Mouse (Mus musculus) embryonic facial prominence, embryonic 12.5 days (tissue): ENCODE results near the gene Olfr1130. TPM values are rescaled to one million over a fixed set of nuclear protein-coding genes. Genes with fewer than 3 reads are reported as not detected.
"Not testable (repeated sequence)": the region's sequence is repeated elsewhere in the genome, so short reads cannot be mapped to it uniquely, and the experiment has no call there.

Experiments
- ATAC-seq: fragments of 200-750 bp; cut with Nextera tagmentation; 2 replicates; pipeline ENCODE4 v1.8.0; 2017; ENCODE audit not compliant: insufficient number of reproducible peaks, insufficient read depth, low FRiP score, low TSS enrichment
- H3K27ac ChIP-seq: fragments of 300-500 bp; sonication (generic); 2 replicates; pipeline ENCODE4 v1.5.1; 2016; ENCODE audit warnings: mild to moderate bottlenecking
- H3K27me3 ChIP-seq: fragments of 300-500 bp; sonication (generic); 2 replicates; pipeline ENCODE4 v1.6.1; 2016; ENCODE audit warnings: mild to moderate bottlenecking, moderate library complexity
- H3K36me3 ChIP-seq: fragments of 300-500 bp; sonication (generic); 2 replicates; pipeline ENCODE4 v1.6.1; 2016; ENCODE audit warnings: mild to moderate bottlenecking
- H3K4me1 ChIP-seq: fragments of 300-500 bp; sonication (generic); 2 replicates; pipeline ENCODE4 v1.6.1; 2016
- H3K4me2 ChIP-seq: fragments of 300-500 bp; sonication (generic); replicated peaks from 2 replicates; pipeline ENCODE4 v1.6.1; 2016; ENCODE audit warnings: mild to moderate bottlenecking, moderate library complexity
- H3K4me3 ChIP-seq: fragments of 300-500 bp; sonication (generic); 2 replicates; pipeline ENCODE4 v1.5.1; 2016; ENCODE audit warnings: mild to moderate bottlenecking
- H3K9ac ChIP-seq: fragments of 300-500 bp; sonication (generic); 2 replicates; pipeline ENCODE4 v1.6.1; 2016; ENCODE audit warnings: mild to moderate bottlenecking, moderate library complexity
- H3K9me3 ChIP-seq: fragments of 300-500 bp; sonication (generic); 2 replicates; pipeline ENCODE4 v1.6.1; 2016; ENCODE audit warnings: mild to moderate bottlenecking, moderate library complexity
- WGBS: fragments of 180-500 bp; shearing (Covaris S2); methylation state at CpG from one replicate; pipeline ENCODE4 v1.1.7; 2016; 5-methylcytosine and 5-hydroxymethylcytosine counted together
- polyA plus RNA-seq: library from polyadenylated mRNA; unstranded; fragments of >200 nt; fragmentation: Nextera tagmentation; extraction: Ambion mirVana; gene quantifications from 2 replicates; pipeline ENCODE4 v1.2.1, GENCODE M21; 2016

Olfr1130 gene
- not detected in 2 replicates for polyA plus RNA-seq

- not testable (repeated sequence) for H3K4me3 ChIP-seq, ATAC-seq, H3K4me2 ChIP-seq, H3K27ac ChIP-seq, H3K4me1 ChIP-seq, H3K9ac ChIP-seq, H3K36me3 ChIP-seq, H3K9me3 ChIP-seq, H3K27me3 ChIP-seq
Observed at GRCm38 (mm10) chr2:87605912-87606311, at the start of gene Olfr1130. Olfr1130 (plus strand) TSS chr2:87606212.

- H3K27me3 ChIP-seq = not testable (repeated sequence)
Observed at GRCm38 (mm10) chr2:87573602-87574001, 32.4 kb upstream of the Olfr1130 start, which contains the start of gene Olfr1129. Olfr1129 (plus strand) TSS chr2:87573902.

GRCm38 (mm10) chr2:87626804-87627203 lies 20.8 kb downstream of the Olfr1130 start, which contains the start of gene Olfr1131:
Olfr1131 (plus strand) TSS chr2:87627104.
- H3K9me3 ChIP-seq = no peaks in the 10 kb centered on the region
- no peak for ATAC-seq
- no peak within 1 kb of the TSS for H3K27ac ChIP-seq
- WGBS = 77% methylated on average over 3 of the region's 3 CpGs
- no peaks in the 10 kb centered on the region for H3K4me1 ChIP-seq
- H3K4me2 ChIP-seq = no peak within 1 kb of the TSS
- no peak within 1 kb of the TSS for H3K4me3 ChIP-seq
- no peaks in the 10 kb centered on the region for H3K27me3 ChIP-seq
- no peaks in the 10 kb centered on the region for H3K36me3 ChIP-seq
- H3K9ac ChIP-seq = no peak within 1 kb of the TSS

More at GRCm38 (mm10) chr2:87573602-87574001, 32.4 kb upstream of the Olfr1130 start, which contains the start of gene Olfr1129:
- H3K4me2 ChIP-seq, H3K4me1 ChIP-seq, H3K4me3 ChIP-seq, H3K9me3 ChIP-seq, H3K36me3 ChIP-seq, H3K9ac ChIP-seq, ATAC-seq, H3K27ac ChIP-seq: not testable (repeated sequence)
- 83% methylated on average over 1 of the region's 1 CpGs for WGBS

DNA sequence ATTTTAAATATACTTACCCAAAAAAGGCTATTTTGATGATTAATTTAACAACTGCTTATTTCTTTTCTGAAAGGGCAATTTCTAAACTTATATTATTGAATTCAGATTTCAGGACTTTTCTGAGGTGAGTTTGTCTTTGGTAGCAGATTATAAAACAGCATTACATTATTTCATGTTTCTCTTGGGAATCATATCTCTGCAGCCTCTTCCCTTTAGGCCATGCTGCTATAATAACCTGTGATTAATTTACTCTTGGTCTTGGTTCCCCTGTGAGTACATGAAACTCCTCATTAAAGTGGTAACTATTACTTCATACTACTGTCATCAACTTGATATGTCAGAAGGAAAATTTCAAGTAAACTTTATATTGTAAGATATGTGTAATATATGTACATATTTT lies 31.4 kb downstream of the Olfr1130 start, which contains the start of gene Olfr1132:
TSS of gene Olfr1132 (minus strand) at position 101 of the 400 bp plus-strand sequence.
- no peaks in the 10 kb centered on the region for H3K4me1 ChIP-seq
- H3K36me3 ChIP-seq = no peaks in the 10 kb centered on the region
- no peak within 1 kb of the TSS for H3K9ac ChIP-seq
- H3K27me3 ChIP-seq = no peaks in the 10 kb centered on the region
- ATAC-seq = no peak
- H3K27ac ChIP-seq = no peak within 1 kb of the TSS
- no peaks in the 10 kb centered on the region for H3K9me3 ChIP-seq
- H3K4me2 ChIP-seq = no peak within 1 kb of the TSS
- no peak within 1 kb of the TSS for H3K4me3 ChIP-seq

DNA sequence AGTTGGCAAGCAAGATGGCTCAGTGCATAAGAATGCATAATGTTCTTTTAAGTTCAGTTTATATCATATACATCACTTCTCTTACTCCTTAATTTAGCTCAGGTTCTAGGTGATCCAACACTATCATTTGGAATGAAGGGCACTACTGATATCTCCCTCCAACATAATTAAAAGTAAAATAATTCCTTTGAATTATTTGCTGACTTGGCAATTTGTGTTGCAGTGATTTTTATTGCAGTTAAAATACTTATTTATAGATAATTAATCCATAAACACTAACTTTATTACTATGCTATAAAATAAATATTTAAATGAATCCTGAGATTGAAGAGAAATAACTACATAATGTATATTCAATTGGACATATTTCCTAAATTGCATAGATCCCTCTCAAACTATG lies 36.4 kb downstream of the Olfr1130 start:
- H3K9me3 ChIP-seq = no peaks in the 10 kb centered on the region

GRCm38 (mm10) chr2:87647274-87647673 lies 41.3 kb downstream of the Olfr1130 start, which contains the start of gene Olfr1133:
Olfr1133 (minus strand) TSS chr2:87647374.
- ATAC-seq = no peak
- no peaks in the 10 kb centered on the region for H3K4me1 ChIP-seq

More for the DNA sequence above, 36.4 kb downstream of the Olfr1130 start:
- H3K27me3 ChIP-seq = no peaks in the 10 kb centered on the region
- no peak for ATAC-seq
- H3K36me3 ChIP-seq = no peaks in the 10 kb centered on the region
- H3K4me2 ChIP-seq = no peak overlapping the region
- H3K27ac ChIP-seq = no peak overlapping the region
- H3K9ac ChIP-seq = no peak overlapping the region
- H3K4me3 ChIP-seq = no peak overlapping the region
- no peaks in the 10 kb centered on the region for H3K4me1 ChIP-seq

GRCm38 (mm10) chr2:87658360-87658759 lies 52.3 kb downstream of the Olfr1130 start, which contains the start of gene Olfr1134:
Olfr1134 (minus strand) TSS chr2:87658460.
- no peak for ATAC-seq
- WGBS = 81% methylated on average over 2 of the region's 2 CpGs

More at GRCm38 (mm10) chr2:87647274-87647673, 41.3 kb downstream of the Olfr1130 start, which contains the start of gene Olfr1133:
- Histone ChIP-seq H3K36me3 (no peaks in the 10 kb centered on the region), H3K9me3 (no peaks in the 10 kb centered on the region), H3K27me3 (no peaks in the 10 kb centered on the region), H3K4me2 (no peak within 1 kb of the TSS), H3K27ac (no peak within 1 kb of the TSS), H3K9ac (no peak within 1 kb of the TSS), H3K4me3 (no peak within 1 kb of the TSS)

More at GRCm38 (mm10) chr2:87658360-87658759, 52.3 kb downstream of the Olfr1130 start, which contains the start of gene Olfr1134:
- no peak within 1 kb of the TSS for H3K9ac ChIP-seq
- H3K27me3 ChIP-seq = no peaks in the 10 kb centered on the region
- H3K4me2 ChIP-seq = no peak within 1 kb of the TSS
- H3K27ac ChIP-seq = no peak within 1 kb of the TSS
- H3K36me3 ChIP-seq = no peaks in the 10 kb centered on the region
- no peak within 1 kb of the TSS for H3K4me3 ChIP-seq
- no peaks in the 10 kb centered on the region for H3K9me3 ChIP-seq
- H3K4me1 ChIP-seq = no peaks in the 10 kb centered on the region

Other genes starting within 250 kb of the Olfr1130 start
- gene Olfr1121, start 236.3 kb upstream of the Olfr1130 start, polyA plus RNA-seq = not detected in 2 replicates
- not detected in 2 replicates for gene Olfr1122, start 220.4 kb upstream of the Olfr1130 start, polyA plus RNA-seq
- gene Olfr1123, start 189.6 kb upstream of the Olfr1130 start, polyA plus RNA-seq = not detected in 2 replicates
- 0.09 and 0.11 TPM in 2 replicates for gene Olfr1124, start 175.9 kb upstream of the Olfr1130 start, polyA plus RNA-seq
- not detected in 2 replicates for gene Olfr1126, start 152.2 kb upstream of the Olfr1130 start, polyA plus RNA-seq
- gene Pramel7, start 109.1 kb upstream of the Olfr1130 start, polyA plus RNA-seq = not detected in 2 replicates
- not detected in 2 replicates for gene Pramel6, start 99.6 kb upstream of the Olfr1130 start, polyA plus RNA-seq
- not detected in 2 replicates for gene Olfr153, start 74.4 kb upstream of the Olfr1130 start, polyA plus RNA-seq
- not detected in 2 replicates for gene Olfr1128, start 60.7 kb upstream of the Olfr1130 start, polyA plus RNA-seq
- gene Olfr1129, start 32.3 kb upstream of the Olfr1130 start, polyA plus RNA-seq = not detected in 2 replicates
- gene Olfr1131, start 20.9 kb downstream of the Olfr1130 start, polyA plus RNA-seq = not detected in 2 replicates
- not detected in 2 replicates for gene Olfr1132, start 31.3 kb downstream of the Olfr1130 start, polyA plus RNA-seq
- gene Olfr1133, start 41.2 kb downstream of the Olfr1130 start, polyA plus RNA-seq = not detected in 2 replicates
- gene Olfr1134, start 52.2 kb downstream of the Olfr1130 start, polyA plus RNA-seq = not detected in 2 replicates
- gene Olfr1135, start 67.5 kb downstream of the Olfr1130 start, polyA plus RNA-seq = not detected in 2 replicates
- gene Olfr1136, start 87.7 kb downstream of the Olfr1130 start, polyA plus RNA-seq = not detected in 2 replicates
- gene Olfr1137, start 107.0 kb downstream of the Olfr1130 start, polyA plus RNA-seq = not detected in 2 replicates
- gene Olfr1138, start 133.8 kb downstream of the Olfr1130 start, polyA plus RNA-seq = not detected in 2 replicates
- gene Olfr1140, start 137.5 kb downstream of the Olfr1130 start, polyA plus RNA-seq = not detected in 2 replicates
- not detected in 2 replicates for gene Olfr1141, start 147.8 kb downstream of the Olfr1130 start, polyA plus RNA-seq
- gene Olfr152, start 173.3 kb downstream of the Olfr1130 start, polyA plus RNA-seq = not detected in 2 replicates
- gene Olfr1143, start 194.4 kb downstream of the Olfr1130 start, polyA plus RNA-seq = not detected in 2 replicates
- not detected in 2 replicates for gene Olfr1145, start 203.6 kb downstream of the Olfr1130 start, polyA plus RNA-seq
- not detected in 2 replicates for gene Olfr1148, start 224.3 kb downstream of the Olfr1130 start, polyA plus RNA-seq
- gene Olfr1150-ps1, start 237.8 kb downstream of the Olfr1130 start, polyA plus RNA-seq = not detected in 2 replicates
- gene Olfr1151, start 249.7 kb downstream of the Olfr1130 start, polyA plus RNA-seq = not detected in 2 replicates